Mouse (Mus musculus): ENCODE results near the gene Ubc.
A peak's percentile ranks its signal among the peaks of the same experiment; 100 is the strongest.

Gene Ubc

GRCm38 (mm10) chr5:125383637-125384420 lies 6.2 kb downstream of the Ubc start:
- no peak for DNase-seq (ENCODE audit: low spot score in 2 of 2)

- peak in 1 of 2 experiments; percentile 73 for DNase-seq (ENCODE audit: low spot score in 2 of 2)
Observed at GRCm38 (mm10) chr5:125382673-125383558, 7.1 kb downstream of the Ubc start.

- DNase-seq (ENCODE audit: low spot score in 2 of 2): no peak
Observed at GRCm38 (mm10) chr5:125381954-125382672, 7.9 kb downstream of the Ubc start.

- no peak for DNase-seq (ENCODE audit: low spot score in 2 of 2)
Observed at GRCm38 (mm10) chr5:125378919-125379318, 11.1 kb downstream of the Ubc start.

GRCm38 (mm10) chr5:125377214-125377613 lies 12.8 kb downstream of the Ubc start:
- no peak for DNase-seq (ENCODE audit: low spot score in 2 of 2)

GRCm38 (mm10) chr5:125375871-125376270 lies 14.1 kb downstream of the Ubc start:
- DNase-seq (ENCODE audit: low spot score in 2 of 2): no peak

GRCm38 (mm10) chr5:125372027-125372426 lies 18.0 kb downstream of the Ubc start:
- no peak for DNase-seq (ENCODE audit: low spot score in 2 of 2)

- DNase-seq (ENCODE audit: low spot score in 2 of 2): no peak
Observed at GRCm38 (mm10) chr5:125370950-125371693, 18.9 kb downstream of the Ubc start.

GRCm38 (mm10) chr5:125368568-125368967 lies 21.4 kb downstream of the Ubc start:
- peak in 1 of 2 experiments; percentile 61 for DNase-seq (ENCODE audit: low spot score in 2 of 2)

- DNase-seq (ENCODE audit: low spot score in 2 of 2): no peak
Observed at GRCm38 (mm10) chr5:125368156-125368555, 21.8 kb downstream of the Ubc start.

GRCm38 (mm10) chr5:125364851-125365429 lies 25.1 kb downstream of the Ubc start:
- DNase-seq (ENCODE audit: low spot score in 2 of 2): no peak

- no peak for DNase-seq (ENCODE audit: low spot score in 2 of 2)
Observed at GRCm38 (mm10) chr5:125363894-125364293, 26.1 kb downstream of the Ubc start.

GRCm38 (mm10) chr5:125360981-125361510 lies 29.0 kb downstream of the Ubc start:
- no peak for DNase-seq (ENCODE audit: low spot score in 2 of 2)

- no peak for DNase-seq (ENCODE audit: low spot score in 2 of 2)
Observed at GRCm38 (mm10) chr5:125360566-125360965, 29.4 kb downstream of the Ubc start.

- DNase-seq (ENCODE audit: low spot score in 2 of 2): peak in 1 of 2 experiments; percentile 54
Observed at GRCm38 (mm10) chr5:125358270-125358608, 31.8 kb downstream of the Ubc start.

GRCm38 (mm10) chr5:125357543-125358269 lies 32.3 kb downstream of the Ubc start:
- no peak for DNase-seq (ENCODE audit: low spot score in 2 of 2)

- DNase-seq (ENCODE audit: low spot score in 2 of 2): no peak
Observed at GRCm38 (mm10) chr5:125355650-125356049, 34.4 kb downstream of the Ubc start.

GRCm38 (mm10) chr5:125354885-125355492 lies 35.0 kb downstream of the Ubc start:
- DNase-seq (ENCODE audit: low spot score in 2 of 2): no peak

- no peak for DNase-seq (ENCODE audit: low spot score in 2 of 2)
Observed at GRCm38 (mm10) chr5:125352781-125353294, 37.2 kb downstream of the Ubc start.
